Mouse (Mus musculus): Measurements from ENCODE around the gene Gm37240.

- TF ChIP-seq CTCF (IDR thresholded peaks at IDR 0.05; ENCODE audit: control insufficient read depth, insufficient read depth, low read length) (no peak), POLR2A (IDR thresholded peaks at IDR 0.05; ENCODE audit: borderline replicate concordance, control insufficient read depth, low read depth, low read length) (no peak)
These were observed 509.2 kb downstream of the Gm37240 start for GRCm38 (mm10) chr3:85377946-85378702.
